Mouse (Mus musculus): ENCODE results near the gene Tmem50a.

GRCm38 (mm10) chr4:134861884-134862283 is 52.9 kb downstream of the Tmem50a start:
- TF ChIP-seq CTCF (IDR thresholded peaks at IDR 0.05; ENCODE audit: low read depth, low read length) (no peak), POLR2A (IDR thresholded peaks at IDR 0.05; ENCODE audit: insufficient read depth, low read length) (no peak)
